Mouse (Mus musculus): ENCODE data around the gene Mtfr2.
A peak's percentile ranks its signal among the peaks of the same experiment; 100 is the strongest.

Gene Mtfr2

DNA sequence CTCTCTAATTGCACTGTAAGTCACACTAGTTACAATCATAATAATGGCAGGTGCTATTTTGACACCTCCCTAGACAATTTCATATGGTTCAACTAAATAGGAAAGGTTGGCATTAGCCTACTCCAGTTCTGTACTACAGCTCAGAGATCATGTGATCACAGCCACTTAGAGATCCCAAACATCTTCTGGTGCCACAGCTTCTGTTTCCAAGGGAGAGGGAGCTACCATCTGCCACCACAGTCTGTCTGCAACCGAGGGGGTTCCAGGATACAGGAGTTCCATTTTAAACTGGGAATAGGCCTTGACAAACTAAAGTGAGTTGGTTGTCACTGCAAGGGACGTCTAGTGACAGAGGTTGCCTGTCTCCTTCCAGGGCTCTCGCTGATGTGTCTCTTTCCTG lies 33.2 kb downstream of the Mtfr2 start:
- no peak for DNase-seq

DNA sequence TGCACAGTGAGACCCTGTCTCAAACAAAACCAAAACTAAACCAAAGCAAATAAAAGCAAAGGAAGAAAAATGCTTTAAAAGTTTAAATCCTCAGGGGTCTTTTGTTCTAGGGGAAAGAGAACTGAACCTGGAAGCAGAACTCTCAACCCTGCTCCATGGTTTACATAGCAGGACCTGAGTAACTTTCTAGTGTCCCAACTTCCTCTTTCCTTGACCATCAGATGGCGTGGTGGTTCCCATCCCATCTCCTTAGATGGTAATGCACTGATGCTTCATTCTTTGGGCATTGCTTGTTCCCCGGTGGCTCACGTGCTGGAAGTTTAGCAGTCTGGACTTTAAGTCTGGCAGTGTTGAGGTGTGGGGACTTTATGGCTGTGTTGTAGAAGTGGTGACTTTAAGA lies 33.8 kb downstream of the Mtfr2 start:
- DNase-seq: no peak

DNA sequence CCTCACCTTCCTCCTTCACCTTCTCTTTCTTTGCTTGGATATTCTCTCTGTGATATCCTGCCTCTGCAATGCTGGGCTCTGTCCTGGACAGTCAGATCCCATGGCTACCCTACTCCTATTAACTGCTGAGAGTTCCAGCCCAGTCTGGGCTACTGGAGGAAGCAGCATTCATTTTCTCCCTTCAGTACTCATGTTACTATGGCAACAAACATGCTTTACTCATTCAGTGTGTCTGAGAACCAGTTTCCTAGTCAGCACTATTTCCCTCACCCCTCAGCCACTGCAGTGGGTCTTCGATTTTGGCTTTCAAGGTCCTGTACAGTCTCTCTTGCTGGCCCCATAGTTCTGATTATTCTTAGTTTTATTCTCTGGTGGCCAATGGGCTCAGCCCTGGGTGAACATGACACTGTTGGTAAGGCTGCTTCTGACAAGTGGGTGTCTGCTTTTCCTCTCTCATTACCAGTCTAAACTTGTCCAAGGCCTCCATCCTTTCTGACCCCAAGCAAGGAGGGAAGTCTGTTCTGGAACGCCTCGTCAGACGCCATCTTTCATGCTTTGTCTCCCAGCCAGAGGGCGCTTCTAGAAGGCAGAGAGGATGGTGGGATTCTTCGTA lies 35.3 kb downstream of the Mtfr2 start:
- no peak for DNase-seq

DNA sequence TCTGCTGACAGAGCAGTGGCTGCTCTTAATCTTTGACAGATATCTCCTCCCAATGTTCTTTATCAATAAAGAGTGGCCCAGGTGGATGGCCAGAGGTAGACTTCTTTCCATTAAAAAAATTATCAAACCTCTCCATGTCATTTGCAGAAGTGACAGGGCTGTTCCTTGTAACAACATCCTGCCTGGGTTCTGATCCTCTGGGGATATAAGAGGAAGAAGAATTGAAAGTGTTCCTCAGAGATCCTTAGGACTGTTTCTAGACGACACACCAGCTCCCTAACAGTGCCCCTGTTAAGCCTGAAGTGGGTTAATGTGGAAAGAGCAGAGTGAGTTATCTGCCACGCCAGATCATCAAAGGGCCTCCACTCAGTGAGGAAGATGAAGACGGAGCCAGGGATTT lies 43.0 kb downstream of the Mtfr2 start:
- no peak for DNase-seq

DNA sequence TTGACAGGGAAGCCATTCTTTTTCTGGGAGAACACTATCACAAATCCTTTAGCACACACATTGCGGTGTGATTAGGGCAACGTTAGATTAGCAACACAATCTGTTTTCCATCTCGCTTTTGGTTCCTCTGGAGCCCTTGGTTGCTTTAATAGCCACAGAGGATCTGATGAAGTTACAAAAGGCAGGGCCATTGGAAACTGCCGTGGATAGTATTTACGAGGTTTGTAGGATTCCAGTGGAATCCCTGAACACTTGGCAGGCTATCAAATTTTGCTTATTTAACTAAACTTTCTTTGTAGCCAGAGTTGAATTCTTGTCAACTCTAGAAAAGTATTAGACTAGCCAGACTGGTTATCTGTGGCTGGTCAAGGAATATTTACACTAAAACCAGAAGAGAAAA lies 47.2 kb downstream of the Mtfr2 start:
- DNase-seq: no peak

DNA sequence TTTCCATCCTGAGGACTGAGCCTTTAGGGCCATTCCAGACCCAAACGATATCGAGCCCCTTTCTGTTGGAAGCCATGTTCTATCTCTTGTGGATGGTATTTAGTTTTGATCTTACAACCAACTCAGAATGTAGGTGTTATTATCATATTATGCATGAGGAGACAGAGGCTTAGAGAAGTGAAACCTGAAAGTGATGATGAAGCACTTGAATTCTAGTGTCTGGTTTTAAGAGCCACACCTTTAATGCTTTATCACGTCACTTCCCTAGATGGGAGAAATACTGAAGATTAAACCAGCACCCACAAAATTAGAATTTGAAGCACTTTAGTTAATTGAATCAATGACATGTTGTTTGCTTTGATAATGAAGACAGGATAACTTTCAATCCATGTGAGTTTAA lies 48.2 kb downstream of the Mtfr2 start:
- no peak for DNase-seq

DNA sequence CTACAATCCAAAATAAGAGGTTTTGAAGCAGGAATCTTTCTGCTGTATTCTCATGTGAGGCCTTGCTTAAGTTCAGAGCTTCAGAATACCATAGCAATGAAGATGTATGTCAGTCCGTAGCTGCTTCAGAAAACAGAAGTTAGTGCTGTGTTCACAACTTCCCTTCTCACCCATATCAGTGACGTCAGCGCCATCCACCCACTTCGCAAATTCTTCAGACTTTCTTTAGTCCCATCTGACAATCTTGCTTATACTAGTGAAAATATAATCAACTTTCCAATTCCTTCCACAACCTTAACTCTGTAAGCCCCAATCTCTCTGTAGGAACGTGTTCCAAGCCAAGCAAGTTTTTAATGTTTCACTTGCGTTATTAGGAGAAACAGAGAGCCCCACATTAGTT lies 50.7 kb downstream of the Mtfr2 start:
- DNase-seq: no peak

DNA sequence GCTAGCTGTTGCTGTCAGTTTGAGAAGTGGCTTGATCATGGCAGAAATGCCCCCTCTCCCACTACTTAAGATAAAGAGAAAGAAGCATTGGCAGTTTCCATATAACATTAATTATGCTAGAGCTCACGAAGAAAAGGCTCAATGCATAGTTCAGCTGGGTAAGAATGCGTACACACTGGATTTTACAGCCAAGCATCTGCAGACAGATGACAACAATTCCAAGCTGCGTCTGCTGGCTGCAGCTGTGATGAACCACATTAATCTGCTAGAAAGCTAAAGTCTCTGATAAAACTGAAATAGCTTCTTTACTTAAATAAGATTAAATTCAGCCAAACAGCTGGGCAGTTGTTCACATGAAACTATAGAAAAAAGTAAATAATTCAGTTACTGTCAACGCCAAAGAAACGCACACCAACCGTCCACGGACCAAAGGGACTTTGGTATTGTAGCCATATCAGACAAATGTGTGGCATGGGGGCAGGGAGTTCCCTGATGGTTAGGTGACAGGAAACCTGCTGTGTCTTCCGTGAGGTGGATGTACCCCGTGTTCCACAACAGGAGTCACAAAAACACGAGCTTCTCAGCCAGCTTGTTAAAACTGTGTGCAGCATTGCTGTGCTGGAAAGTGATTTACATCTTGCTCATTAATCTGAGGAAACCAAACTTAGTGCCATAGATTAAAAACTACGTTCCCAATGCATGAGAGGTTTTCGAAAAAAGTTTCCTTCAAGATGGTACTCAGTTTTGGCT lies 51.2 kb downstream of the Mtfr2 start:
- no peak for DNase-seq

DNA sequence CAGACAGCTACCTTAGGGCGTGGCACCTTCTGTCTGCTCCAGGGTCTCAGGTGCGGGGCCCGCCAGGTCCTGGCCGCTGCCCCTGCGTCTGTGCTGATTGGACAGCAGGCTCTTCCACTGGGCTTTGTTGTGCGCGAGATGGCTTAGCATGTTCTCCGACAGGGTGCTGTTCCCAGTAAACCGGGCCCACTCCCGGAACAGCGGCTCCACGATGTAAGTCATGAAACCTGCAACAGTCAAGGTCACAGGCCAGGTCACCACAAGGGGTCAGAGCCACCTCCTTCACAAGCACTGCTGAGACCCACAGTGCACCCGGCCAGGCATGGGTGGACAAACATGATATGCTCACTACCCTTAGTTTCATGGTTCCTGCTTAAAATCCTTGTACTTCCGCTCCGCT lies 52.8 kb downstream of the Mtfr2 start:
- DNase-seq: no peak

DNA sequence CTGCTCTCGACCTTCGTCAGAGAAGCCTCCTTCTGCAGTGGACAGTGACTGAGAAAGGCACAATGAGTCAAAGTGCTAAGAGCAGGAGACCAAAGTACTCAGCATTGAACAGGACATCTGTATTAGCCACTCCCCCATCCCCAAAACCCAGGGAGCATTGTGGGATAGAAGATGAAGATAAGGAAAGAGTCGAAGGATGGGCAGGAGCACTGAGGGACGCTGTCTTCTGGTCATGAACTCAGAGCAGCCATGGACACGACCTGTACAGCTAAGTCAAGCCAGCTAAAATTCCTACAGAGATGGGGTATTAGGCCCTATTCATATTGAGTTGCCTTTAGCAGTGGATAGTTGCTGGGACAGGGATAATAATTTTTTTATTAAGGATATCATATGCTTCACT lies 55.4 kb downstream of the Mtfr2 start:
- DNase-seq: no peak

DNA sequence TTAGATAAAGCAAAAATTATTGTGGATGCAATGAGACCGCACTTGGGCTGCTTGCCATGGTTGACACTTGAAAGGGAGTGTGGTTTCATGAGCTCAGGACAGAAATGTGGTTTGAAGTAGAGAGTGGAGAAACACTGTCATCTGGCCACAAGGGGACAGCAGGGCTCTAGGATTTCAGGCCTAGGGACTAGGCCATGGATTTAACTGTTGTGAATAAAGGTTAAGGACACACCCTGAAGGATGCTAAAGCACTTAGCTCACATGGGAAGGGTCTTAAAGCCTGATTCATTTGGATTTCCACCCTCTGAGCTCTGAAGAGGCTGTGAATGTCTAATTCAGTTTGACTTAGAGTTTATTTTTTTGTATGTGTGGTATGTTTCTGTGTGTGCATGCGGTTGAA lies 57.9 kb downstream of the Mtfr2 start:
- DNase-seq: peak; percentile 63 to 70

DNA sequence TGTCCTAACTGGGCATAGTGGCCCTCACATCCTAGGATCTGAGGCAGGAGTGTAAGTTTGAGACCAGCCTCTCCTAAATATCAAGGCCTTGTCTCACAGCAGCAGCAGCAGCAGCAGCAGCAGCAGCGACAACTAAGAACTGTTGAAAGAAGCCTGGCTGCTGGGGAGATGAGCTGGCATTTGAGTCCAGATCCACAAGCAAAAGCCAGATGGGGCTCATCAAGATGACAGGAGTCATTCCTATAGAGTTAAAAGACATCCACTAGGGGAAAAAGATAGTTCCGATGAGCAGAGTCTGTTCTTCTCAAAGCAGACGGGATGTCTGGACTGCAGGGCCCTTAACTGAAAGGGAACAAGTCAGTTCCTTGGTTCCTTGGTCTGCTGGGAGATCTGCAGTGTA lies 60.8 kb downstream of the Mtfr2 start:
- DNase-seq: peak; percentile 40 to 45

DNA sequence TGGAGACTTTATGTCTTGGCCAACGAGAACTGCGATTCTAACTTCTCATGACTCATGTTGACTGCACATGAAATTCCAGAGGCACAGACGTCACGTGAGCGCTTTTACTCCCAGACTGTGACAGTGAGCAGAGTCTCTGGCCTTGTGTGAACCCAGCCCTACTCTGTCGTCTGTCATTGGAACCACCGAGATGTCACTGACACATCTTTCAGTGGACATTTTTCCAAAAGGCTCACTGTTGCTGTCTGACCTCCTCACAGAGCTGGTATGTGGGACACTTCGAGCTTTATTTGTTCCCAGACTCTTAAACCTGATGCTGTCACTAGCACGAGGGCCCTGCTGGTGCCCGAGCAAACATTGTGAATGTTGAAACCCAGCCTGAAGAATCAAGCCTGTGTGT lies 61.6 kb downstream of the Mtfr2 start:
- peak; percentile 61 to 78 for DNase-seq
